Mouse (Mus musculus): ENCODE results near the gene Slc44a1.

DNA sequence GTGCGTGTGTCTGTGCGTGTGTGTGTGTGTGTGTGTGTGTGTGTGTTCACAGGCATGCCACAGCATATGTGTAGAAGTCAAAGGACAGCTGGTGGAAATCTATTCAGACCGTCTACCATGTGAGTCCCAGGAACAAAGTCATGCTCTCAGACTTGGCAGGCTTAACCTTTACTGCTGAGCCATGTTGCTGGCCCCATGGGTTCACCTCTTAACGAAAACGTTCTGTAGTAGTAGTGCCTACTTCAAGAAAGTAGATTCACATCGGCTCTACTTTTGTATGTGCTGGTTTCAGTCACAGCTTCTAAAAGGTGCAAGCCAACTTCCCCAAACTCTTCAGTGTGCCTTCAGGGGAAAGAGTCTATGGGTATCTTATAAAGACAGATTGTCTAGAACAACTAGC, 27.2 kb upstream of the Slc44a1 start:
- TF ChIP-seq POLR2A (IDR thresholded peaks at IDR 0.05; ENCODE audit: extremely low read depth, insufficient read depth, low read length) (no peak), CTCF (IDR thresholded peaks at IDR 0.05; ENCODE audit: extremely low read depth, insufficient read depth, low read length) (no peak)
